Mouse (Mus musculus) midbrain, postnatal 0 days (tissue): ENCODE data around the gene Rnpc3. TPM values are rescaled to one million over a fixed set of nuclear protein-coding genes. Genes with fewer than 3 reads are reported as not detected.
A peak's percentile ranks its signal among the peaks of the same experiment; 100 is the strongest.

Experiments used
- ATAC-seq: fragments of 200-750 bp; cut with Nextera tagmentation; 2 replicates; pipeline ENCODE4 v1.8.0; 2017; ENCODE audit warnings: moderate number of reproducible peaks, mild to moderate bottlenecking, moderate TSS enrichment, moderate library complexity; ENCODE audit not compliant: low FRiP score
- DNase-seq: peaks from one replicate; pipeline ENCODE4 v3.0.0-alpha.2; 2015; ENCODE audit warnings: low spot score
- H3K27ac ChIP-seq: fragments of 300-500 bp; sonication (generic); 2 replicates; pipeline ENCODE4 v1.5.1; 2014; ENCODE audit warnings: low read depth, mild to moderate bottlenecking, low read length, mixed read lengths
- H3K27me3 ChIP-seq: fragments of 300-500 bp; sonication (generic); 2 replicates; pipeline ENCODE4 v1.6.1; 2014; ENCODE audit warnings: low read length, control low read depth, mixed read lengths; ENCODE audit not compliant: insufficient read depth
- H3K36me3 ChIP-seq: fragments of 300-500 bp; sonication (generic); 2 replicates; pipeline ENCODE4 v1.6.1; 2014; ENCODE audit warnings: low read length, control low read depth, mixed read lengths; ENCODE audit not compliant: insufficient read depth
- H3K4me1 ChIP-seq: fragments of 300-500 bp; sonication (generic); 2 replicates; pipeline ENCODE4 v1.6.1; 2014; ENCODE audit warnings: mild to moderate bottlenecking, control low read depth, antibody characterized with exemption, low read length, mixed read lengths; ENCODE audit not compliant: insufficient read depth
- H3K4me2 ChIP-seq: fragments of 300-500 bp; sonication (generic); 2 replicates; pipeline ENCODE4 v1.6.1; 2014; ENCODE audit warnings: low read depth, mild to moderate bottlenecking, low read length, mixed read lengths; ENCODE audit not compliant: poor library complexity, severe bottlenecking
- H3K4me3 ChIP-seq: fragments of 300-500 bp; sonication (generic); 2 replicates; pipeline ENCODE4 v1.5.1; 2014; ENCODE audit warnings: low read depth, mild to moderate bottlenecking, low read length, moderate library complexity
- H3K9ac ChIP-seq: fragments of 300-500 bp; sonication (generic); replicated peaks from 2 replicates; pipeline ENCODE4 v1.6.1; 2014; ENCODE audit warnings: mild to moderate bottlenecking, low read length, moderate library complexity, mixed read lengths; ENCODE audit not compliant: poor library complexity, severe bottlenecking
- H3K9me3 ChIP-seq: fragments of 300-500 bp; sonication (generic); 2 replicates; pipeline ENCODE4 v1.6.1; 2016; ENCODE audit warnings: low read length, control low read depth
- CTCF ChIP-seq: IDR thresholded peaks from 2 replicates; pipeline ENCODE4 v1.5.1; 2016; ENCODE audit warnings: antibody characterized with exemption, mild to moderate bottlenecking
- WGBS: fragments of 180-500 bp; shearing (Covaris S2); extraction: QIAGEN DNeasy Blood & Tissue Kit; methylation state at CpG from one replicate; pipeline ENCODE4 v1.1.7; 2014; 5-methylcytosine and 5-hydroxymethylcytosine counted together
- polyA plus RNA-seq: library from polyadenylated mRNA; unstranded; fragments of >200 nt; fragmentation: Nextera tagmentation; extraction: Ambion mirVana; gene quantifications from 2 replicates; pipeline ENCODE4 v1.2.1, GENCODE M21; 2015
- total RNA-seq: library from RNA; depleted of rRNA; stranded (reverse); fragments of >200 nt; gene quantifications from 2 replicates; pipeline ENCODE4 v1.2.3, GENCODE M21; 2014

The Rnpc3 gene
- total and polyA plus RNA-seq, 2 experiments from 2014 or later, result 38.0 to 63.6 TPM

GRCm38 (mm10) chr3:113631611-113632010 is 1.7 kb upstream of the Rnpc3 start:
- ATAC-seq (no peak), DNase-seq (no peak)
- TF ChIP-seq CTCF, result no peak
- H3K27ac ChIP-seq, result no peak overlapping the region
- no peaks in the 10 kb centered on the region for H3K9me3 ChIP-seq
- no peaks in the 10 kb centered on the region for H3K4me1 ChIP-seq
- H3K36me3 ChIP-seq, result peaks cover 2% of the 10 kb centered on the region; the same call in 1 of the 2 replicates
- H3K27me3 ChIP-seq, result no peaks in the 10 kb centered on the region
- H3K4me2 ChIP-seq, result no peak overlapping the region
- no peak overlapping the region for H3K4me3 ChIP-seq
- H3K9ac ChIP-seq, result no peak overlapping the region

- H3K9ac ChIP-seq, result peak overlapping the region; percentile 92
- H3K4me2 ChIP-seq, result peak overlapping the region; percentile 66
- H3K9me3 ChIP-seq, result no peaks in the 10 kb centered on the region
- TF ChIP-seq CTCF, result peak; percentile 23; the same call in 1 of the 2 replicates
- DNase-seq (peak; percentile 23), ATAC-seq (peak; percentile 33; the same call in 1 of the 2 replicates)
- peaks cover 2% of the 10 kb centered on the region; the same call in 1 of the 2 replicates for H3K36me3 ChIP-seq
- H3K4me3 ChIP-seq, result peak overlapping the region; percentile 74
- H3K27ac ChIP-seq, result peak overlapping the region; percentile 99
- no peaks in the 10 kb centered on the region for H3K4me1 ChIP-seq
- 13% methylated on average over 13 of the region's 13 CpGs for WGBS
- H3K27me3 ChIP-seq, result no peaks in the 10 kb centered on the region
These were observed 615 bp upstream of the Rnpc3 start for GRCm38 (mm10) chr3:113630564-113630963.

DNA sequence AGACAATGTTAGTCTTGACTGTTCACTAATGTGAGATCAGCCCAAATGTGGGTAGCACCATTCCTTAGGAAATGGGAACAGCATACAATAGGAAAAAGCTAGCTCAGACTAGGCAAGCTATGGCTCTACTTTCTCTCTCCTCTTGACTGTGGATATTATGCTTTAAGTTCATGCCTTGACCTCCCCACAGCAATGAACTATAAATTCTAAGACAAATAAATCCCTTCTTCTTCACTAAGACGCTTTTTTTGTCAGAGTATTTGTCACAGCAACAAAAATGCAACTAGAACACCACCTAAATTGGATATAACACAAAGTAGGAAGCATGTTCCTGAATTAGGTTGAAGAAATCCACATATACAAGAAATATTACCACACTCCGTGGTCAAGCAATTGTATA is 23.4 kb downstream of the Rnpc3 start, which contains the start of gene Amy1:
Gene Amy1 (minus strand): TSS at position 101 of the 400 bp plus-strand sequence.
- H3K27ac ChIP-seq, result no peak within 1 kb of the TSS
- no peak for TF ChIP-seq CTCF
- WGBS, result 95% methylated on average over 2 of the region's 2 CpGs
- no peak within 1 kb of the TSS for H3K4me3 ChIP-seq
- no peak within 1 kb of the TSS for H3K9ac ChIP-seq
- H3K27me3 ChIP-seq, result no peaks in the 10 kb centered on the region
- ATAC-seq, result no peak
- no peaks in the 10 kb centered on the region for H3K9me3 ChIP-seq
- no peak for DNase-seq
- no peaks in the 10 kb centered on the region for H3K4me1 ChIP-seq
- H3K36me3 ChIP-seq, result peaks cover 9% of the 10 kb centered on the region
- no peak within 1 kb of the TSS for H3K4me2 ChIP-seq

GRCm38 (mm10) chr3:113590844-113591243 is 39.1 kb downstream of the Rnpc3 start:
- ATAC-seq (0 out of 2 replicates have a peak, but pooled peaks have one; percentile 31), DNase-seq (no peak)
- WGBS, result 54% methylated on average over 1 of the region's 1 CpGs
- no peak overlapping the region for H3K9ac ChIP-seq
- 0 out of 2 replicates have a peak, but pooled peaks cover 6% of the 10 kb centered on the region for H3K36me3 ChIP-seq
- no peaks in the 10 kb centered on the region for H3K9me3 ChIP-seq
- H3K27me3 ChIP-seq, result no peaks in the 10 kb centered on the region
- TF ChIP-seq CTCF, result no peak
- H3K4me1 ChIP-seq, result no peaks in the 10 kb centered on the region
- H3K4me2 ChIP-seq, result no peak overlapping the region
- no peak overlapping the region for H3K4me3 ChIP-seq
- no peak overlapping the region for H3K27ac ChIP-seq

DNA sequence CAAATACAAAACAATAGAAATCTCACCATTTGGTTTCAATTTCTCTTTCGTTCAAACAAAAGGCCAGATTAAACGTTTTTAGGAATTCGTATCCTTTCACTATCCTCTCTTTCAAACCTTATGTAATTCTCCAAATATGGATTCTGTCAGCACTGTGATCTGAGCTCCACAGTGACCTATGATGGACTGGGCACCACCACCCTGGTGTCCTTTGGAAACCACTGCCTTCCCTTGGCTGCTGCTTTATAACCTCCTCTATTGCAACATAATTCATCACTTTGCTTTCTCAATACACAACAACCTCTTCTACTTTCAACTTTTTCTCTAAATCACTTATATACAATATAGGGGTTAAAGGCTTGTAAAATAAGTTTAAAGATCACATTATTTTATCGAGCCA is 55.4 kb downstream of the Rnpc3 start:
- Histone ChIP-seq H3K36me3 (no peaks in the 10 kb centered on the region), H3K27ac (no peak overlapping the region), H3K4me1 (no peaks in the 10 kb centered on the region), H3K9ac (no peak overlapping the region), H3K4me3 (no peak overlapping the region), H3K27me3 (no peaks in the 10 kb centered on the region), H3K9me3 (no peaks in the 10 kb centered on the region), H3K4me2 (no peak overlapping the region)
- ATAC-seq (no peak), DNase-seq (no peak)
- TF ChIP-seq CTCF, result no peak
- 81% methylated on average over 4 of the region's 4 CpGs for WGBS

GRCm38 (mm10) chr3:113574138-113574537 is 55.8 kb downstream of the Rnpc3 start:
- no peaks in the 10 kb centered on the region for H3K4me1 ChIP-seq
- H3K4me2 ChIP-seq, result no peak overlapping the region
- no peak overlapping the region for H3K4me3 ChIP-seq
- no peak overlapping the region for H3K9ac ChIP-seq
- TF ChIP-seq CTCF, result no peak
- no peak for DNase-seq
- no peak for ATAC-seq
- H3K36me3 ChIP-seq, result no peaks in the 10 kb centered on the region
- no peaks in the 10 kb centered on the region for H3K27me3 ChIP-seq
- no peaks in the 10 kb centered on the region for H3K9me3 ChIP-seq
- 76% methylated on average over 2 of the region's 2 CpGs for WGBS
- H3K27ac ChIP-seq, result no peak overlapping the region
